Mouse (Mus musculus): ENCODE data around the gene Mbtps1.

- TF ChIP-seq CTCF (IDR thresholded peaks at IDR 0.05; ENCODE audit: low read depth) (no peak), EP300 (IDR thresholded peaks at IDR 0.05; ENCODE audit: low read depth) (no peak)
Observed at GRCm38 (mm10) chr8:119511722-119512121, 46.8 kb downstream of the Mbtps1 start.
